In genomic region chr9:35338858-35339257, GRCm38 (mm10) we compare ENCODE assay signal across 20 mouse cellular contexts.
DNase-seq lines count a peak whose midpoint lies in the region; ATAC-seq lines count a peak whose summit lies in the region.
"Had no signal": no experiment of that assay in that cellular context is flagged by ENCODE, and none has a peak within 500 bp of the region (broad histone marks: within the 10 kb centered on the region; RNA-seq: fewer than 3 reads in every experiment).

No protein-coding gene starts in this region.

- peaks cover 85% of the 10 kb centered on the region for H3K4me1 ChIP-seq in heart, embryonic 12.5 days (replicated peaks)
- H3K4me1 ChIP-seq in midbrain, embryonic 11.5 days (ENCODE audit: control insufficient read depth, insufficient read depth, low read length), result peaks cover 17% of the 10 kb centered on the region
- peaks cover 43% of the 10 kb centered on the region for H3K4me1 ChIP-seq in midbrain, embryonic 13.5 days (replicated peaks)
- peaks cover 90% of the 10 kb centered on the region for H3K4me1 ChIP-seq in limb, embryonic 12.5 days (replicated peaks)

- no peak overlapping the region for H3K9ac ChIP-seq in heart, embryonic 12.5 days
- no peak overlapping the region for H3K9ac ChIP-seq in midbrain, embryonic 11.5 days (ENCODE audit: low read length)
- H3K9ac ChIP-seq in midbrain, embryonic 13.5 days (replicated peaks), result no peak overlapping the region
- H3K9ac ChIP-seq in limb, embryonic 12.5 days (replicated peaks), result no peak overlapping the region
- H3K9ac ChIP-seq: forebrain, postnatal 0 days; hindbrain, embryonic 13.5 days; midbrain, embryonic 12.5 days had no signal

- ATAC-seq in heart, embryonic 12.5 days (ENCODE audit: insufficient number of reproducible peaks, low FRiP score), result no peak
- ATAC-seq in midbrain, embryonic 11.5 days (ENCODE audit: low FRiP score), result no peak
- ATAC-seq in midbrain, embryonic 13.5 days, result no peak
- no peak for ATAC-seq in limb, embryonic 12.5 days (ENCODE audit: insufficient number of reproducible peaks, insufficient read depth, low FRiP score, low TSS enrichment, low read depth)
- ATAC-seq: forebrain, postnatal 0 days; intestine, embryonic 16.5 days had no signal

- 69% methylated on average over 5 of the region's 5 CpGs for WGBS in heart, embryonic 12.5 days
- WGBS in midbrain, embryonic 11.5 days, result 88% methylated on average over 5 of the region's 5 CpGs
- 87% methylated on average over 5 of the region's 5 CpGs for WGBS in midbrain, embryonic 13.5 days
- WGBS in limb, embryonic 12.5 days, result 68% methylated on average over 5 of the region's 5 CpGs

- no peaks in the 10 kb centered on the region for H3K36me3 ChIP-seq in heart, embryonic 12.5 days
- no peaks in the 10 kb centered on the region for H3K36me3 ChIP-seq in midbrain, embryonic 11.5 days (ENCODE audit: control insufficient read depth, insufficient read depth, low read length)
- H3K36me3 ChIP-seq in midbrain, embryonic 13.5 days, result no peaks in the 10 kb centered on the region
- no peaks in the 10 kb centered on the region for H3K36me3 ChIP-seq in limb, embryonic 12.5 days
- H3K36me3 ChIP-seq: hindbrain, embryonic 13.5 days; midbrain, embryonic 12.5 days had no signal

- no peak overlapping the region; the same call in 1 of the 2 replicates for H3K27ac ChIP-seq in heart, embryonic 12.5 days (ENCODE audit: poor library complexity, severe bottlenecking)
- H3K27ac ChIP-seq in midbrain, embryonic 11.5 days (ENCODE audit: low read depth, low read length), result no peak overlapping the region
- no peak overlapping the region for H3K27ac ChIP-seq in midbrain, embryonic 13.5 days
- peak overlapping the region; percentile 94 for H3K27ac ChIP-seq in limb, embryonic 12.5 days
- H3K27ac ChIP-seq: hindbrain, embryonic 13.5 days; macrophage; midbrain, embryonic 12.5 days had no signal

- H3K4me3 ChIP-seq in heart, embryonic 12.5 days, result no peak overlapping the region
- no peak overlapping the region for H3K4me3 ChIP-seq in midbrain, embryonic 11.5 days (ENCODE audit: low read depth, low read length)
- H3K4me3 ChIP-seq in midbrain, embryonic 13.5 days (replicated peaks), result no peak overlapping the region
- no peak overlapping the region for H3K4me3 ChIP-seq in limb, embryonic 12.5 days (replicated peaks)
- H3K4me3 ChIP-seq: hindbrain, embryonic 13.5 days; midbrain, embryonic 12.5 days had no signal

- H3K27me3 ChIP-seq in heart, embryonic 12.5 days (replicated peaks), result no peaks in the 10 kb centered on the region
- peaks cover 35% of the 10 kb centered on the region for H3K27me3 ChIP-seq in midbrain, embryonic 11.5 days (ENCODE audit: control insufficient read depth, insufficient read depth, low read length)
- peaks cover 80% of the 10 kb centered on the region for H3K27me3 ChIP-seq in midbrain, embryonic 13.5 days
- no peaks in the 10 kb centered on the region for H3K27me3 ChIP-seq in limb, embryonic 12.5 days

- H3K4me2 ChIP-seq in heart, embryonic 12.5 days, result no peak overlapping the region
- H3K4me2 ChIP-seq in midbrain, embryonic 11.5 days, result no peak overlapping the region
- no peak overlapping the region for H3K4me2 ChIP-seq in midbrain, embryonic 13.5 days (replicated peaks)
- H3K4me2 ChIP-seq in limb, embryonic 12.5 days, result no peak overlapping the region
- H3K4me2 ChIP-seq: hindbrain, embryonic 13.5 days; midbrain, embryonic 12.5 days had no signal

- DNase-seq in heart, adult 11 months, result peak; percentile 68
- peak; percentile 76 for DNase-seq in midbrain, embryonic 11.5 days (ENCODE audit: low spot score, missing footprints)
- DNase-seq in frontal cortex, postnatal 10 days (ENCODE audit: low spot score in 2 of 2), result no peak
- no peak for DNase-seq in MN1 (ENCODE audit: low spot score)
- DNase-seq: adrenal gland, postnatal 36 days; B cell, adult 2 months; cerebellum, adult 8-10 months; forebrain, postnatal 0 days; gastrocnemius, postnatal 14 days; lung, adult 18-20 months; retina, postnatal 1 day; right cerebral cortex, postnatal 4 days; thymus, adult 18-20 months had no signal

- H3K9me3 ChIP-seq in heart, embryonic 12.5 days (replicated peaks), result no peaks in the 10 kb centered on the region
- no peaks in the 10 kb centered on the region for H3K9me3 ChIP-seq in midbrain, embryonic 11.5 days (ENCODE audit: control insufficient read depth, low read length)
- no peaks in the 10 kb centered on the region for H3K9me3 ChIP-seq in midbrain, embryonic 13.5 days
- no peaks in the 10 kb centered on the region for H3K9me3 ChIP-seq in limb, embryonic 12.5 days
- H3K9me3 ChIP-seq: hindbrain, embryonic 13.5 days; midbrain, embryonic 12.5 days had no signal

Comparison
In these comparisons a context has a peak if more than half of its experiments do, and no peak if none do; other contexts are left out.
1. DNase-seq: peak in heart, adult 11 months (single experiment) and midbrain, embryonic 11.5 days (single experiment); none in frontal cortex, postnatal 10 days (0 of 2) and MN1 (single experiment).